Mouse (Mus musculus) adrenal gland, postnatal 4 days (tissue): ENCODE measurements around the gene Mdk. TPM values are rescaled to one million over a fixed set of nuclear protein-coding genes. Genes with fewer than 3 reads are reported as not detected.

Experiments
- DNase-seq, 2 experiments: peaks; one replicate each; pipeline ENCODE4 v3.0.0; 2021 to 2022; ENCODE audit warnings: low spot score in 2 of 2, mixed read lengths in 2 of 2
- total RNA-seq, 2 experiments: library from RNA; stranded (reverse); gene quantifications; 2 replicates each; pipeline ENCODE4 v1.2.3; 2021

The Mdk gene
- total RNA-seq, 2 experiments from 2014 or later: 79.3 to 138 TPM

- DNase-seq: no peak
Observed at GRCm38 (mm10) chr2:91959544-91960410, 27.7 kb upstream of the Mdk start.

- DNase-seq: no peak
Observed at GRCm38 (mm10) chr2:91958701-91959457, 26.8 kb upstream of the Mdk start.

GRCm38 (mm10) chr2:91958049-91958448 lies 26.0 kb upstream of the Mdk start:
- DNase-seq: no peak

GRCm38 (mm10) chr2:91957096-91957495 lies 25.0 kb upstream of the Mdk start:
- no peak for DNase-seq

- DNase-seq: no peak
Observed at GRCm38 (mm10) chr2:91955875-91956274, 23.8 kb upstream of the Mdk start.

DNA sequence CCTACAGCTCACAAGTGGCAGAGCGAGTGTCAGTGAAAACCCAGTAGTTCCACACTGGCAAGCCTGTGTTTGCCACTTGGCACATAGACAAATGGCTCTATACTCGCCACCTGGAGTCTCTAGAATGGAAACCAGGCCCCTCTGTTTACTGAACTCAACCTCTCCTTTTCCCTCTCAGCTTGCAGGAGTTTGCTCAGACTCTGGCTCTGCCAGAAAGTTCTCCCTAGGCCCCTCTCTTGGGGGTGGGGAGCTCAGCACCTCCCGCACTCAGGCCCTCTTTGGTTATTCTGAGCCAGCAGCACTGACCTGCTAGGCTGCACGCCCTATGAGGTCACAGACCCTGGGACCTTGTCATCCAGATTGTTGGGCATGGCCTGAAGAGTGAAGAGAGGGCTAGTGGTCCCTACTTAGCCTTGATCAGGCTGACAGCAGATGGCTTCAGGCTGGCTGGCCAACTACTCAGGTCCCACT lies 23.1 kb upstream of the Mdk start:
- no peak for DNase-seq

DNA sequence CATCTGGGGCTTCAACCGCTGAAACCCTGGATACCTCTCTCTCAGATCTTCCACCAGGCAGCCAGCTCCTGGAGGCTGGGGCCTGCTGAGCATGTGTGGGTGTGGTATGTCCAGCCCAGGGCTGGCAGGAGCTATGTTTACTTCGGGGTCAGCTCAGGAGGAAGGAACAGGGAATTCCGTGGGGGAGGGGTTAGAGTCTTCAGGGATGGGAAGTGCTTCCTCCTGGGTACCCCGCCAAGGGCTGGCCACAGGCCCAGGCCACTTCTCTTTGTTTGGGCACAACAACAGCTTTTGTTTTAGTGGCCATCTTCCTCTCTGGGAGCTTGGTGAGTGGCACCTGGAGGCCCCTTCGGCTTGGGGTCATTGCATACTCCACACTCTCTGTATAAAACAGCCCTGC lies 21.7 kb upstream of the Mdk start:
- no peak for DNase-seq

DNA sequence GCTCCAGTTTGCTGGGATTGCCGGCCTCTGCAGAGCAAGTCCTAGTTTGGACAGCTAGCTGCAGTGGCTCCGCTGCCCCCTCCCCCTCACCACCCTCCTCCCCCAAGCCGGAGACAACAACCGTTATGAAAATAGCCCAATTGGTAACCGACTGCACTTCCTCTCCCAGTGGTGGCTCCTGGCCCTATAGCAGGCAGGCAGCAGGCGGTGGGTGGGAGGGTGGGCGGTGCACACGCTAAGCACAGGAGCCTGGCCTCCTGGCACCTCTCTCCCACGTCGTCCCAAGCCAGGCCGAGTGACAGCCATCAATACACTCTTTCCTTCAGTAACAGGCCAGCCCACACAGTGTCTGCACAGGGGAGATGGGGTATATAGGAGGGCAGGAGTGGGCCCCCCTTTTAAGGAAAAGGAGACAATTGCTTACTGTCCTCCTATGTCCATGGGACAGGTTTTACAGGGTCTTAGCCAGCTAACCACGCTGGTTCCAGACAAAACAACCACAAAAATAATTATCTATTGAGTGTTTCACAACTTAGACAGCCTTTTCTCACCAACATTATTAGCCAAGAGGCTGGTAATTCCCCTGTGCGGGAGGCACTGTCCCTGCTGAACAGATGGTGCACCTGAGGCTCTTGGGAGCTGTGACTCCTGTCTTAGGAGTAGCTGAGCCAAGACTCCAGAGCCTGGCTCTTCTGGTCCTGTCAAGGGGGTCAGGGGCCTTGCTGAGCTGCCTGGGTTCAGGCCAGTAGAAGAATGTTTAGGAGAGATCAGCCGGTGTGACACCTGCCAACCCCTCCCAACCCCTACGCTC lies 18.4 kb upstream of the Mdk start:
- DNase-seq: no peak

GRCm38 (mm10) chr2:91949411-91950274 lies 17.5 kb upstream of the Mdk start:
- DNase-seq: no peak

GRCm38 (mm10) chr2:91948792-91949241 lies 16.7 kb upstream of the Mdk start:
- no peak for DNase-seq

DNA sequence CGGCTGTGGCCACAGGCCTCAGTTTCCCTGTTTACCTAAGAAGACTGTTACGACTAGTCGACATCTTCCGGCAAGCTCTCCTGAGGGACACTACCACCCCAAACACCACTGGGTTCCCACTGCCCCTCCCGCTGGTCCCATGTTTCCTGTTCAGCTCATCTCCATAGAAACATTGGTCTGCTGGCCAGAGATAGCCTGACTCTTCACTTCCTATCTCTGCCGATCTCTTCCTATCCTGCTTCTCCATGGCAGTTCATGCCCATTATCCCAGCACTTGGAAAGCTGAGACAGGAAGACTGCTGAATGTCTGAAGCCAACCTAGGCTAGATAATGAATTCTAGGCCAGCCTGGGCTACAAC lies 16.0 kb upstream of the Mdk start:
- DNase-seq: no peak

DNA sequence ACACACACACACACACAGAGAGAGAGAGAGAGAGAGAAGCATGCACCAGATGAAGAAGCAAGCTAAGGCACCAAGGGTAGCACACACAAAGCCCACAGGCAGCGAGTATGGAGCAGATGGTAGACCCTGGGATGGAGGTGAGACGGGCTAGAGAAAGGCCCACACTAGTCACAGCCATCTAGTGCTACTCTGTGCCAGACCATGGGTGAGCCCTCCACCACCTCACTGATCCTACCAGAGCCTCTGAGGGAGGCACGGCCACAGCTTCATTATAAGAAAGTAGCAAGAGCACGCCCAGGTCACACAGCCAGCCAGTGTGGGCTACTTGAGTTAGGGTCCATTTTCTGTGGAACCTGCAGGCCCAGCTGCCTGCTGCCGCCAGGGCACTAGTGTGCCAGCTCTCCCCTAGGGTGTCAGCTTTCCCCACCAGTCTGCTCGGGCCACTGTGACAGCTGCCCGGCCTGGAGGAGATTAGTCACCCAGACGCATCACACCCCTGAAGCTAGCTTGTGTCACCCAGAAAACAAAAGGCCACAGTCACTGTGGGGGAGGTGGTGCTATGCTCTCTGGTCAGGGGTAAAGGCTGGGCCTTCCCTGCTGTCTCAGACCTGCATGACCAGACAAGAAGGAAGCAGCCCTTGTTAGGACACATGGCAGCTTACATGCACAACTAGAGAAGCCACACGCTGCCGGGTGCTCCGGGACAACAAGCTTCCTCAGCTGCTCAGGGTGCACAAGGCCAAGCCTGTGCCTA lies 15.5 kb upstream of the Mdk start:
- no peak for DNase-seq

DNA sequence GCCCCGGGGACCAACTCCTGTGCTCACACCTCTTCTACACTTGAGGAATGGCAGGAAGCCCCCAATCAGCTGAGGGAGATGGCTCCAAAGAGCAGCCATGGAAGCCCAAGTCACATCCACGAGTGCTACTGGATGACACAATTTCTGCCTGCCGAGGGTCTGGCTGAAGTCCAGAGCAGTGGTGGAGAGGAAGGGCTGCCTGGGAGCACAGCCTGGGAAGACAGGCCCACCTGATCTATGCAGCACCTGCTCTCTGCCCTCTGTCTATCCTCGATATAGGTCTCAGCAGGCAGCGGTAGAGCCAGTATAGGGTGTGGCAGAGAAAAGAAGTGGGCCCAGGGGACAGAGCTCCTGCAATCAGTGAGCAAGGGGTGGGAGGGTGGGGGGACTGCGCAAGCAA lies 14.7 kb upstream of the Mdk start:
- no peak for DNase-seq

DNA sequence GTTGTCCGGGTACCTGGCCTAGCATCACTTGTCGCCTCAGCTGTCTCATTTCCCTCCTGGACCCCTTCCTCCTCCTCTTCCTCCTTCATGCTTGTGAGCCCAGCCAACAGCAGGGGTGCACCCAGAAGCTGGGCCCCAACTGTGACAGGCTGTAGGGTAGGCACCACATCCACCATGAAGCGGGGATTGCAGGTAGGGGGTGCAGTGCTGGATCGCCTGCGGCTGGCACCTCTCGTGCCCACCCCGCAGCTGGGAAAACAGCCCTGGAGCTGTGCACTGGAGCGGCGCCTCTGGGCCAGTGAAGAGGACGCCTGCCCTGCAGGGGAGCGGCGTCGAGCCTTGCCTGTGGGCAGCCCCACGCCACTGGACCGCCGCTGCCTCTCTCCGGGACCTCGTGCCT lies 13.4 kb upstream of the Mdk start, which contains the start of gene Gm9821:
Gene Gm9821 (plus strand): TSS at position 221 of the 400 bp plus-strand sequence.
- DNase-seq: no peak

DNA sequence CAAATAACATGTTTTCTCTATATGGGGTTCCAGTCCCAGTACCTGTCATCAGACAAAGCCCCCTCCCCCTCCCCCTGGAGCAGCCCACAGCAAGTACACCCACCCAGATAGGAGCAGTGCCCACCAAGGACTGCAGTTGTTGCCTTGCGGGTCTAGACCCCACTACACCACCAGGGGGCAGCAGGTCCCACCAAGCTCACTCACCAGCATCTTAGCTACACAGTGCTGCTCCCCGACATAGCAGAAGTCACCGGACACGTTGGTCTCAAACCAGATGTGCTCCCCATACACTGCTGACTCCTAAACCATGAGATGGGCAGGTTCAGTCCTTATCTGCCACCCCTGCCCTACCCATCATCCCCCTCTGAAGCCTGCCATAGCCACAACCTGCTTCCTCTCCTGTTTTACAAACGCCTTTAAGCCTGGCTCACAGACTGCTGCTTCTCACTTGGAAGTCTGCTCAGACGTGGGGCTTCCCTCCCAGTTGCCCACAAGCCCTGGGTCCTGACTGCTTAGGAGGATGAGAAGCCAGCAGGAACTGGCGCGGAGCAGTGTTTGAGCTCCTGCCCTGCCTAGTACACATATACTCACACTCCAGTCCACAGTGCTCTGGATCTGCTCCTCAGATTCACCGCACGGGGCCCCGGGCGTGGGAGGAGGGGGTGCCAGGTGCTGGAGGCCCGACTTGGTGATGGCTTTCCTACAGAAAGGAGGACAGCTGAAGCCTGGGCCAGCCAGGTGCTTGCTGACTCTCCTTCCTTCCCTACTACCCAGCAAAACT lies 12.3 kb upstream of the Mdk start:
- DNase-seq: peak; percentile 61 to 62

DNA sequence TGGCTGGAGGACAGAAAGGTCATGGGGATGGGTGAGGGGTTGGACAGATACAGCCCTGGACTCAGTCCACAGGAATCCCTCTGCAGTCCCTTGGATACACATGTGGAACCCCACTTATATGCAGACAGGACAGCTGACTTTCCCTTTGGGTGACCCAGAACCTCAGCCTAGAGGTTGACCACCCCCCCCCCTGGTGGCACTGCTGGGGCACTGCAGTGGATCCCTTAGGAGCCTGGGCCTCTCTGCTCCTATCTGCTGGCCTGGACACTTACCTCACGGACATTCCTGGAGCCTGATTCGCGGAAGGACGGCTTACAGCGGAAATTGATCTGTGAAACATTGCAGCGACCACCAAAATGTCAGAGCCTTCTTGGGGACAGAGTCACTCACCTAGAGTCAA lies 10.3 kb upstream of the Mdk start:
- no peak for DNase-seq

DNA sequence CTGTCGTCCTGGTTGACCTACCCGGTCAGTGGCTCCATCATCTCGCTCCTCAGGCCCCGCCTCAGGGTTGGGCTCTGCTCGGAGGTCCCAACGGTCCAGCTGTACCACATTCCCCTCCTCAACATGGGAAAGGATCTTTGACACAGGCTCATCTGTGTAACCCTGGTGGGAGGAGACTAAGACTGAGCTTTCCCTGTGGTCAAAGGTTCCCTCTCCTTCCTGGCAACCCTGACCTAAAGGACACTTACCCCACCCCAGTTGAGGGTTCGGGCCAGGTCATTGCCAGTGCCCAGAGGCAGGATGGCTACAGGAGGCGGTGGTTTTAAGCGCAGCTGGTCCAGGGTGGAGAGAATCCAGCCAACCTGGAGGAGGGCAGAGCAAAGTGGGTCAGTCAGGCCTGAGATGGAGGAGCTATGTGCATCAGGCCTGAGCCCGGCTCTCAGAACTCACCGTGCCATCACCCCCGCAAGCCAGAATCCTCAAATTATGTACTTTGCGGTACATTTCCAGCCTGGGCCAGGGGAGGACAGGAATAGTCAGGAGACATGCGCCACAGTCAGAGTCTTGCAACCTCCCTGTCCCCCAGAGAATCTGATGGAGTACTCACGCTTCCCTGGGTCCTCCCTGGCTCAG lies 7.3 kb upstream of the Mdk start:
- no peak for DNase-seq

DNA sequence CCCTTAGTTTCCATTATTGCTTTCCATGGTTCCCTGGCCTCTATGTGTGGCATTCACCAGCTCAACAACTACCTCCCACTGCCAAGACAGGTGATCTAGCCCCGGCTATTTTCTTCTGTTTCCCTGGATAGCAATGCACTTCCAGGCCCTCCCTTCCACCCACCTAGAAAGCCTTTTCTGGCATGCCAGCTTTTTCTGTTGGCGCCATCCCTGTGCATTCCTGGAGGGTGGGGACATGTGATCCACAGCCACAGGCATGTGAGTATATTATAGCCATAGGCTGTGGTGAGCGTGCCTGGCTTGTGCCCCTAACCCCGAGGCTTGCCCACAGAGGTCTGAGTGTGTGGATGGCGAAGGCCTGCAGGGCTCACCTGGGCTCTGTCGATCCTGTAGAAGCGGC lies 4.1 kb upstream of the Mdk start:
- DNase-seq: no peak
